Mouse (Mus musculus): ENCODE data around the gene Slamf9. TPM values are rescaled to one million over a fixed set of nuclear protein-coding genes. Genes with fewer than 3 reads are reported as not detected.

The Slamf9 gene
- 0.49 and 0.64 TPM in 2 replicates for polyA plus RNA-seq (2012; rRNA removed)
- polyA plus RNA-seq (2014; fragmentation: Nextera tagmentation; extraction: Ambion mirVana) = 0.51 and 0.75 TPM in 2 replicates

DNA sequence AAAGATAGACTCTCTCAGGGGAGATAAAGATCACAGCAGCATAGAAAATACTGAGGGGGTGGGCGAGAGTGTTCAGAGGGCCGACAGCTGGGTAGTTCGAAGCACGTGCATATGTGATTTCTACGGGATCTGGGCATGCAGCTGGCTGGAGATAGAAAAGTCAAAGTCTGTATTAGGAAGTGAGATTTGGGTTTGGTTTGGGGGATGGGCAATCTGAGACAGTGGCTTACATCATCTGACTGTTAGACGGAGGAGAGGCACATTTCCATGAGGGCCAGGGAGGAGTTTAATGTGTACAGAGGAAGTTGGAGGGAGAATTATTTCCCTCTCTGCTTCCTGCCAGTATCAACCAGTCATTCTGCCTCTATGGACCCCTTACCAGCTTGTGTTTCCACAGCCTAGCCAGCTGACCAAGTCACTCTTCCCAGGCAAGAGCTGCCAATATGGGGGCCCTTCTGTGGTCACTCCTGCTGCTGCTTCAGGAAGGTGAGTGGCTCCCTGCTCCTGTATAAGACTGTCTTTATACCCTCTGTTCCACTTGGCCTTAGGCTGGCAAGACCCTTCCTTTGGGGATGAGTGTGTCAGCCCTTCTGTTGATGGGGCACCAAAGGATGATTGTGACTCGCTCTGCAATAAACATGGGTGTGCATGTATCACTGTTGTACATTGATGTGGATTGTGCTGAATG, at the start of gene Slamf9:
Gene Slamf9, plus strand, starts transcription at position 305 of the 688 bp plus-strand sequence.
- Histone ChIP-seq H3K9ac (ENCODE audit: low read depth, low read length, severe bottlenecking) (no peak within 1 kb of the TSS), H3K27ac (replicated peaks; ENCODE audit: low read depth, low read length) (no peak within 1 kb of the TSS), H3K27me3 (ENCODE audit: control insufficient read depth, insufficient read depth, low read length) (no peaks in the 10 kb centered on the region), H3K4me1 (ENCODE audit: control insufficient read depth, insufficient read depth, low read length) (no peaks in the 10 kb centered on the region), H3K36me3 (ENCODE audit: control insufficient read depth, insufficient read depth, low read length) (no peaks in the 10 kb centered on the region), H3K4me2 (replicated peaks; ENCODE audit: low read depth, low read length, severe bottlenecking) (no peak within 1 kb of the TSS), H3K4me3 (replicated peaks; ENCODE audit: low read length) (no peak within 1 kb of the TSS), H3K9me3 (ENCODE audit: control insufficient read depth, low read length) (no peaks in the 10 kb centered on the region)
- DNase-seq (ENCODE audit: low spot score) (no peak), ATAC-seq (ENCODE audit: low FRiP score, low read depth) (peak; percentile 68)
- no peak for TF ChIP-seq POLR2A (IDR thresholded peaks at IDR 0.05; ENCODE audit: borderline replicate concordance, extremely low read depth, insufficient read depth, insufficient read length)
- 71% methylated on average over 7 of the region's 7 CpGs for WGBS

DNA sequence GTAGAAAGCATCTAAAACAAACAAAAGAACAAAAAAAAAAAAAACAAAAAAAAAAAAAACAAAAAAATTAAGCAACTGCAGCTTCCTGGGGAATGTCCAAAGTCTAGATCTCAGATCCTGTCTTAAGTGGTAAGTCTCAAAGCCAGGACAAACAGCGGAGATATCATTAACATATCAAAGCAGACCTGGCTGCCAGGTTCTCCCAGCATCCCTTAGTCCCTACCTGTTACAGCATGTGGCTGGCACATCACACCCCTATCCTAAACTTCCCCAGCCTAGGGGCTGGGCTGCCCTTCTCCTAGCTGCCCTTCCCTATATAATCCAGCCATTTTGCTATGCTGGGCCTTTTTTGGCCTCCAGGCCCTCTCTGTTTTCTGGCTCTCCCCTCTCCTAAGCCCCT, 48.7 kb upstream of the Slamf9 start:
- H3K4me3 ChIP-seq (replicated peaks; ENCODE audit: low read length) = no peak overlapping the region
- H3K4me2 ChIP-seq (replicated peaks; ENCODE audit: low read depth, low read length, severe bottlenecking) = no peak overlapping the region
- 50% methylated on average over 1 of the region's 1 CpGs for WGBS
- H3K9me3 ChIP-seq (ENCODE audit: control insufficient read depth, low read length) = no peaks in the 10 kb centered on the region
- H3K4me1 ChIP-seq (ENCODE audit: control insufficient read depth, insufficient read depth, low read length) = no peaks in the 10 kb centered on the region
- no peaks in the 10 kb centered on the region for H3K36me3 ChIP-seq (ENCODE audit: control insufficient read depth, insufficient read depth, low read length)
- no peak for DNase-seq (ENCODE audit: low spot score)
- no peak overlapping the region for H3K9ac ChIP-seq (ENCODE audit: low read depth, low read length, severe bottlenecking)
- H3K27ac ChIP-seq (replicated peaks; ENCODE audit: low read depth, low read length) = no peak overlapping the region
- TF ChIP-seq POLR2A (IDR thresholded peaks at IDR 0.05; ENCODE audit: borderline replicate concordance, extremely low read depth, insufficient read depth, insufficient read length) = no peak
- no peak for ATAC-seq (ENCODE audit: low FRiP score, low read depth)
- H3K27me3 ChIP-seq (ENCODE audit: control insufficient read depth, insufficient read depth, low read length) = no peaks in the 10 kb centered on the region

DNA sequence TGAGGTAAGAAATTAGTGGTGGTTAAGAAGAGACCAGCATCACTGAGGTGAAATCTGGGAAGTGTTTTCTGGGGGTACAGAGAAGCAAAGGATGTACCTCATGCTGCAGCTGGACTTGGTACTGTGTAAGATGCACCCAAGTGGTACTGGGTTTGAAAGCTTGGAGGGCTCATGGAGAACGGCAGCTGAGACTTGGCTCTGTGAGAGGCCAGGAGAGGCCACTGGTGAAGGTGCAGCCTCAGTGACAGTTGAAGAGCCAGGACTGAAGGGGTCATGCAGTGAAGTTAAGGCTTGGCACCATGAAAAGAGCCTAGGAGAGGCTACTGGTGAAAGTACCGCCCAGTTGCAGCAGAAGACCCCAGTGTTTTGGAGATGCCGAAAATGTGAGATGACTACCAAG, 47.3 kb upstream of the Slamf9 start:
- no peak for DNase-seq (ENCODE audit: low spot score)

DNA sequence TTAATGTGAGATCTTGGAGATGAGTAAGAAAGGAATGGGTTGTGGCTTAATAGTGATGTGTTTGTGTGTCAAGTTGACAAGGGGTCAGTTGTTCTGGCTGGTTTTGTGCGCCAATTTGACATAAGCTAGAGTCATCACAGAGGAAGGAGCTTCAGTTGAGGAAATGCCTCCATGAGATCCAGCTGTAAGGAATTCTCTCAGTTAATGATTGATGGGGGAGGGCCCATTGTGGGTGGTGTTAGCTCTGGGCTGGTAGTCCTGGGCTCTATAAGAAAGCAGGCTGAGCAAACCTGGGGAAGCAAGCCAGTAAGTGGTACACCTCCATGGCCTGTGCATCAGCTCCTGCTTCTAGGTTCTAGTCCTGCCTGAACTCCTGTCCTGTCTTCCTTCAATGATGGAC, 46.5 kb upstream of the Slamf9 start:
- Histone ChIP-seq H3K4me3 (replicated peaks; ENCODE audit: low read length) (no peak overlapping the region), H3K4me1 (ENCODE audit: control insufficient read depth, insufficient read depth, low read length) (no peaks in the 10 kb centered on the region), H3K36me3 (ENCODE audit: control insufficient read depth, insufficient read depth, low read length) (no peaks in the 10 kb centered on the region), H3K4me2 (replicated peaks; ENCODE audit: low read depth, low read length, severe bottlenecking) (no peak overlapping the region), H3K9me3 (ENCODE audit: control insufficient read depth, low read length) (no peaks in the 10 kb centered on the region), H3K27ac (replicated peaks; ENCODE audit: low read depth, low read length) (no peak overlapping the region), H3K27me3 (ENCODE audit: control insufficient read depth, insufficient read depth, low read length) (no peaks in the 10 kb centered on the region), H3K9ac (ENCODE audit: low read depth, low read length, severe bottlenecking) (no peak overlapping the region)
- ATAC-seq (ENCODE audit: low FRiP score, low read depth) = no peak
- 71% methylated on average over 1 of the region's 1 CpGs for WGBS
- DNase-seq (ENCODE audit: low spot score) = no peak
- TF ChIP-seq POLR2A (IDR thresholded peaks at IDR 0.05; ENCODE audit: borderline replicate concordance, extremely low read depth, insufficient read depth, insufficient read length) = no peak

More for the DNA sequence above, 47.3 kb upstream of the Slamf9 start:
- H3K9me3 ChIP-seq (ENCODE audit: control insufficient read depth, low read length) = no peaks in the 10 kb centered on the region
- no peak overlapping the region for H3K4me3 ChIP-seq (replicated peaks; ENCODE audit: low read length)
- H3K9ac ChIP-seq (ENCODE audit: low read depth, low read length, severe bottlenecking) = no peak overlapping the region
- no peak for TF ChIP-seq POLR2A (IDR thresholded peaks at IDR 0.05; ENCODE audit: borderline replicate concordance, extremely low read depth, insufficient read depth, insufficient read length)
- H3K27ac ChIP-seq (replicated peaks; ENCODE audit: low read depth, low read length) = no peak overlapping the region
- WGBS = 88% methylated on average over 3 of the region's 3 CpGs
- no peak overlapping the region for H3K4me2 ChIP-seq (replicated peaks; ENCODE audit: low read depth, low read length, severe bottlenecking)
- no peak for ATAC-seq (ENCODE audit: low FRiP score, low read depth)
- H3K4me1 ChIP-seq (ENCODE audit: control insufficient read depth, insufficient read depth, low read length) = no peaks in the 10 kb centered on the region
- H3K36me3 ChIP-seq (ENCODE audit: control insufficient read depth, insufficient read depth, low read length) = no peaks in the 10 kb centered on the region
- H3K27me3 ChIP-seq (ENCODE audit: control insufficient read depth, insufficient read depth, low read length) = no peaks in the 10 kb centered on the region

DNA sequence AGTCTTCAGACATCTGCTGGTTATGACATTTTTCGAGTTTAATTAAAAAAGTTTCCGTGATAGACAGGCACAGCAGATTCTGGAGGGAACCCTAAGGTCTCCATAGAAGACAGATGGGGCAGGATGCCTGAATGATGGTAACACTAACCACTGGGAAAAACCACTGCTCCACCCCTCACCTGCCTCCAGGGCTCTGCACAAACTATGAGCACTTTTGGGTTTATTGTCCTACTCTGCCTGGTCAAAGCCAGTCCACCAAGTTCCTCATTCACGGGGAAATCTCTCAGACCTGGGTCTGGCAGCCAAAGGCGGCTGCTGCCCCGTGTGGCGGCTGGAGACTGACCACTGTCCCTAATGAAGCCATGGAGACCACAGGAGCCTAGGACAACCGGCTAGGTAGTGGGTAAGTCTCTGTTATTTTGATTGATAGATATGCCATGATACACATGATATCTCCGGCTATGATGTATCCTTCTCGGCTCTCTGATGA, 44.4 kb upstream of the Slamf9 start:
- H3K27me3 ChIP-seq (ENCODE audit: control insufficient read depth, insufficient read depth, low read length) = no peaks in the 10 kb centered on the region
- TF ChIP-seq POLR2A (IDR thresholded peaks at IDR 0.05; ENCODE audit: borderline replicate concordance, extremely low read depth, insufficient read depth, insufficient read length) = no peak
- no peaks in the 10 kb centered on the region for H3K4me1 ChIP-seq (ENCODE audit: control insufficient read depth, insufficient read depth, low read length)
- no peak overlapping the region for H3K27ac ChIP-seq (replicated peaks; ENCODE audit: low read depth, low read length)
- WGBS = 36% methylated on average over 9 of the region's 9 CpGs
- no peak overlapping the region for H3K4me2 ChIP-seq (replicated peaks; ENCODE audit: low read depth, low read length, severe bottlenecking)
- no peak overlapping the region for H3K9ac ChIP-seq (ENCODE audit: low read depth, low read length, severe bottlenecking)
- H3K9me3 ChIP-seq (ENCODE audit: control insufficient read depth, low read length) = no peaks in the 10 kb centered on the region
- ATAC-seq (ENCODE audit: low FRiP score, low read depth) (no peak), DNase-seq (ENCODE audit: low spot score) (no peak)
- no peaks in the 10 kb centered on the region for H3K36me3 ChIP-seq (ENCODE audit: control insufficient read depth, insufficient read depth, low read length)
- H3K4me3 ChIP-seq (replicated peaks; ENCODE audit: low read length) = no peak overlapping the region

All from limb, embryonic 14.5 days (tissue).